Mouse (Mus musculus) urinary bladder, postnatal 14 days (tissue): Measurements from ENCODE around the gene Elavl4.

Experiments used
- DNase-seq: peaks from one replicate; pipeline ENCODE4 v3.0.0; 2021; ENCODE audit warnings: low spot score

Elavl4 gene

DNA sequence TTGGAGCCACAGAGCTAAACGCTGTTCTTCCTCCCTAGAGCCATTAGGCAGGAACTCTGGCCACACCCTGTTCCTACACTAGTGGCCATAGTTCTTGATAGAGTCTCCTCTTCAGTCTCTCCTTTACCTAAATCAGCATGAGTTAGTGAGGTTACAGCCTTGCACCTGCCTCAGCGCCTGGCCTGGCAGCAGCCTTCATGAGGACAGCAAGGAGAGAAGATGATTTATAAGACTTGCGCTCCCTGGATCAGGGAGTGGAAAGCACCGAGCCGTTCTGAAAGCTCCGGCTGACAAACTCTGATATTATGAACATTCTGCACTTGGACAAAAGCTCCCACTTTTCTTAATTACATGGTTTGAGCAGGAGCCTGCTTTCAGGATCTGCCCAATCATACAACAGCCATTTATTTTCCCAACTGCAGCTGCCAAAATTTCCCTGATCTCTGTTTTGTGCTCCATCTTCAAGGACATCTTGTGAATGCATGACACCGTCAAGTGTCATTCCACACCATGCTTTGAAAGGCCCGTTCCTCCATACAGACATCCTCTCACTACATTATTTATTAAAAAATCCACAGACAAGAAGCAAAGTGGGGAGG lies 87.3 kb downstream of the Elavl4 start:
- no peak for DNase-seq

DNA sequence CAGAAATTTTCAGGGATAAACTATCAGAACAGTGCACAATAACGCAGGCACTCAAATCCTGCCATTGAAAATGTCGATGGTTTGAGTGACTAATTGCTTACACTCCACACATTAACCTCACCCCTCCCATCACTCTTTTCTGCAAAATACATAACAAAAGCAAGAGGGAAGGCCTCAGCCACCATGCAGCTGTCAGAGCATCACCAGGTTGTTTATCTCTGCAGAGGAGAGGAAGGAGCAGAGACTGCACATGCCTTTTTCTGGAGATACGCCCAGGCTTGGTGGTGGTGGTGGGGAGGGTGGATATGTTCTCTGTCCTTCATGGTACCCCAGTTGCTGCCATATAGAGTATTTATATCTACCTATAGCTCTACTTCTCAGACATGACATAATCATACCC lies 94.3 kb downstream of the Elavl4 start:
- no peak for DNase-seq

DNA sequence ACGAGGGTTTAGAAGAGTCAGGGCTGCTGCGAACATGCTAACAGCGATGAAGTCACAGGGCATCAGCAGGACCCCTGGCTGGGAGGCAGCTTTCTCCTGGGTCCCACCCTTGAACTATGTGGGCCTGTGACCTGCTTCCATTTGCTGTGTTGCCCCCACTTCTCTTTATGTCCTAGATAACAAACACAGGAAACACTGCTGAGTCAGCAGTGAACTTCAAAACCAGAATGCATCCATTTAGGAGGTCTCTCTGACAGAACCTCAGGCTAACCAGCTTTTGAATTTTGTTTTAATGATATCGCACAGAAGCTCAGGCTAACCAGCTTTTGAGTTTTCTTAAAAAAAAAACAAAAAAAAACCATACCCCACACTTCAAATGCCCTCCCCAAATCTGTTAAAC lies 96.1 kb downstream of the Elavl4 start:
- no peak for DNase-seq

DNA sequence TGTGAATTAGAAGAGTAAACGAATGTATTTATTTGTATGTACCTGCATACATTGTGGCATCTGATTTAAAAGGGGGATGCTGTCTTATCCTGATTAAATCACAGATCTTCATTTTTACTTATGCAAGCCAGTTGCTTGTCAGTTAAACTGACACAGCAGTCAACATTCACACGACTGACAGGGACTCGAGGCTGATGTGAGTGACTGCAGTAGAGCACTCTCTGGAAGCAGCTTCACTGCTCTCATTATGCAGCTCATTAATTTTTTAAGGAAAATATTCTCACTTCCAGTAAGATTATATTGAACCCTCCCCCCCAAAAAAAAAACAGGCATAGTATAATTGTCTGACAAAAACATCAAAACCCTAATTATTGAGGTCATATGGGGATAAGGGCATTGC lies 101.7 kb downstream of the Elavl4 start:
- no peak for DNase-seq

DNA sequence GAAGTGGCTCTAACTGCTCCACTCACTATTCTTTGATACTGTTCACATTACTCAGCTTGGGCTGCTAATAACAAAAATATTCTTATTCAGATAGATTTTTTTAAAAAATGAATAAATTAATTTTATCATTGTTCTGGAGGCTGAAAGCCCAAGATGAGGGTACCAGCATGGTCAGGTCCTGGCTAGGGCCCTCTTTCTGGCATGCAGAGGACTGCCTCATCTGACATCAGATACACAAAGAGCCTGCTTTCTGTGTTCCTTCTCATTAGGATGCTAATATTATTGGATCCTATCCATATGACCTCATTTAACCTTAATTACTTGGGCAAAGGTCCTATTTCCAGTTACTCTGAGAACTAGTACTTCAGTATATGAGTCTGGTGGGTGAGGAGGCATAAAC lies 108.8 kb downstream of the Elavl4 start:
- DNase-seq: no peak

DNA sequence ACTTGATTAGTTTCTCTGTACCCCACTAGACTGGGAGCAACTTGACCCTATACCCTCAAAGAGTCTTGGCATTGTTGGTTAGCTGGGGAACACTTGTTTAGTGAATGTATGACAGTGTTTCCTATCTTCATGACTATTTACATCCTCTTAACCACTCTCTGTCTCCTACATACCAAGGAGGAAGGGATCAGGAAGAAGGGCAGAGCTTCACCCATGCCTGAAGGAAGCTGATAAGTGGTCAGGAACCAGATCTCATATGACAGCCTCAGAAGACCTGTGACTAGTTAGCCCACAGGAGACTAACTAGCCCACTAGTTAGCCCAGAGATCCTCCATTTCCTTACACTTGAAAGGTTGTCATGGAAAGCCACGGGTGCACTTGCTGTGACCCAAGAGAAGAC lies 117.2 kb downstream of the Elavl4 start:
- no peak for DNase-seq

DNA sequence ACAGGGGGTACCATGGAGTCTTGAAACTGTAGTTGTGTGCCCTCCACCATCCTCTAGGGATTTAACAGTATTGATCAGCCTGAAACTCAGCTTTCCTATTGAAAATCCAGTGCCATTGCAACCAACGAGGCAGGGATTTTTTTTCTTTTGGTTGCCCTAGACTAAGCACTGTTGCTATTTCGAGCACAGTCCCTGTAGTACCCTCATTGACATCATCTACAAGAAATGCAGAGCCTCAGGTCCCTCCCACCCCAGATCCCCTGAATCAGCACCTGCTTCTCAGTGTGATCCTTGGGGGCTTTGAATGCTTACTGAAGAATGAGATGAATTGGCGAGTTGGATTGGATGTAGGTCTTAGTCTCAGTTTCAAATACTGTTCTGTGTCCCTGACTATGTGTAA lies 119.4 kb downstream of the Elavl4 start:
- DNase-seq: no peak

DNA sequence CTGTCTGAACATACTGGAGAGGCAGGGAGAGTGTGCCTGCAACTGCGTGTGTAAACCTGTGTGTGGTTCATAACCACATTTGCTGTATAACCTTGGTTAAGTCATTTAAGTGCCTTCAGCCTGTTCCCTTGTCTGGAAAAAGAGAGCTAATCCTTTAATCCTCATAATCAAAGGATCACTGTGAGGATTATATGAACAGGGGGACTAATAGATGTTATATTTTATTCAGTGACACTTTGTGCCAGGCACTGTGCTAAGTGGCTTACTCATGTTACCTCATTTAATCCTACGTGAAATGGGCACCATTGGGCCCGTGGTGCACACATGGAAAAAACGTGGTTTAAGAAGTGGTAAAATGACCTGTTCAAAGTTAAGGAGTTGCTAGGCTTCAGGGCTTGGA lies 119.9 kb downstream of the Elavl4 start:
- no peak for DNase-seq

DNA sequence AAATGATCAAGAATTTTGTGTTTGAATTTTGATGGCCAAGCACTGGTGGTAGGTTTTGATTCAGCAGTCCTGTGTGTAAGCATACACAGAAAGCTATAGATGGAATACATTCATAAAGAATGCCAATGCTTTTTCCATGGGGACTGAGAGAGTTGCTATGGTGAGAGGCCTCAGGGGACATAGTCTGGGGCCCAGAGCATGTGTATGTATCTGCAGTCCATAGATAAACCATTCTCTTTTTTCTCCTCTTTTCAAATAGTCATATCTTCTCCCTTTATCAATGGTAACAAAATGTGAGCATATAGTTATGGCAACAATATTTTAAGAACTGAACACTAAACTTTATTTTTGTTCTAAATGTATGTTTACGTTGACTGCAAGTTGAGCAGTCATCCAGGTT lies 122.1 kb downstream of the Elavl4 start:
- DNase-seq: no peak

DNA sequence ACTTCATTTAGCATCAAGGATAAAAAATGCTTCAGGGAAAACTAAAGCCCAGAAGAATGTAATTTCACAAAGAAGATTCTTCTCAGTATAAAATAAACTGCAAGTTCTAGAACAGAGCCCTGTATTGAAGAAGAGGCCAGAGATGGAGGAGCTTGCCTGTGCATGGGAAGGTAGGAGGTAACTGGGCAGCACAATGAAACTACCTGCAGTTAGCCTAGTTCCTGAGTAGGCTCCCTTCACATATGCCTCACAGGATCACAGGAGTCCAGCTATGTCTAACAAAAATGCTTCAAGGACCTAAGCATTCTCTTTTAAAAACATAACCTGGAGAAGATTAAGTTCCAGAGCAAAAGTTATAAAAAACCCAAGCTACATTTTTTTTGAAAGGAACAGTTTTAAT lies 122.5 kb downstream of the Elavl4 start:
- DNase-seq: no peak

DNA sequence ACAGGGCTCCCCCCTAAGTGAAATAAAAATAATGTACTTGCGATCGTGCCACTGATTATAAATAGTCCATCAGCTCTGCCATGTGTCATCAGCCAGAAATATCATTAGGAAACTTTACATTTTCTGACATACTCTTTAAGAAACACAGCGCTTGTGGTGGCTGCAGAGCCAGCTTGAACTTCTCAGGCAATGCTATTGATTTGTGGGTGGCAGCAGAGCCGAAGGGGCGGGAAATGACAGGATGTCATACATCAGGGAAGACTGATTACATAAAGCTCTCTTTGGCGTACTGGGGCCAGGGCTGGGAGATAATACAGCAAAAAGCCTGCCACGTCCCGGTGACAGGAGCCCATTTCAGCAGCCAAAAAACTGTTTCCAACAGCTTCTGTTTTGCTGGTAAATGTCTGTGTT lies 124.1 kb downstream of the Elavl4 start:
- DNase-seq: no peak

DNA sequence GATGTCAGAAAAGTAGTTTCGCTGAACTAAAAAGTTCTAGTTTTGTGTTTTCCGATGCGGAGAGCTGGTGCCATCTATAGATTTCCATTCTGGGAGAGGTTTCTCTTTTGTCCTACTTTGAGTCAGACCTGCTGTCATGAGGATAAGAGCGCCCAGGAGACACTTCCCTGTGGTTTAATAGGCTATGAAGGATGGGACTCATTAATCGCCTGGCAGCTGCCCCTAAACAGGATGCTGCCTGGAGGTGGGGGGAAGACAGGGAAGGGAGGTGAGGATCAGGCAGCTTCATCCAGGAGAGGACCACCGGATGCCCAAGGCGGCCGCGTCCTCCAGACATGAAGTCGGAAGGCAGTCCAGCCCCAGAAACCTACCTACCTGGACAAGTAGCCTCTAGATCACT lies 126.2 kb downstream of the Elavl4 start:
- DNase-seq: no peak

DNA sequence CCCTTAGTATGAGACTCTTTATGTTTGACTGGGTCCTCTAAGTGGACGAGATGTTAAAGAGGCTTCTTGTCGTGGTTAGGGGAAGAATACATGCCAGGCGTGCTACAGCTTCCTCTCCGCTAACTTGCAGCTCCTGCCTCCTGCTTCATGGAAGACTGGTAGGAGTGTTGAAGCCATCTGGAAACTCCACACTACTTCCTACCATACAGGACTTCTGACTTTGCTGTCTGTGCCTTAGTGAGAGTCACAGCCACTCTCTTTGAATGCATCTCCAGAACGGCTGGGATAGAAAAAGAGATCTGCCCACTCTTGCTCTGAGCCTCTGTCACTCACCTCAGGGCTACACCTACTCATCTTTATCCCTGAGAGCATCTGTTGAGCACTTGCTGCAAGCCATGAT lies 132.9 kb downstream of the Elavl4 start:
- DNase-seq: no peak

DNA sequence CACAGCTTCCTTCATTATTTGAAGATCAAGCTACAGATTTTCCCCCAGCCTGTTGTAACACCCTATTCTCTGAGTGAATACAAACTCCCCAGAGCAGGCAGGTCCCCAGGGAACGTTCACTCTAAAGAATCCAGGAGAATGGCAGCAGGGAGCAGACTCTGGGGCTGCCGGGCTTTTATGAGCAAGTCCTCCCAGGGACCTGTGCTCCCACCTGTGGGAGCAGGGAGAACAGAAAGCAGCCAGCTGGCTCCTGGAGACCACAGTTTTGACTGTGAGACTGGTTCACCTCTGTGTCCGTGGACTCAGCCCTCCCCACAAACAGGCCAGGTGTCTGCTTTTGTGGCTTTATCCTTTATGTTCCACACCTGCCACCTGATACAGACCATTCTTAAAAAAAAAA lies 134.2 kb downstream of the Elavl4 start:
- DNase-seq: no peak

DNA sequence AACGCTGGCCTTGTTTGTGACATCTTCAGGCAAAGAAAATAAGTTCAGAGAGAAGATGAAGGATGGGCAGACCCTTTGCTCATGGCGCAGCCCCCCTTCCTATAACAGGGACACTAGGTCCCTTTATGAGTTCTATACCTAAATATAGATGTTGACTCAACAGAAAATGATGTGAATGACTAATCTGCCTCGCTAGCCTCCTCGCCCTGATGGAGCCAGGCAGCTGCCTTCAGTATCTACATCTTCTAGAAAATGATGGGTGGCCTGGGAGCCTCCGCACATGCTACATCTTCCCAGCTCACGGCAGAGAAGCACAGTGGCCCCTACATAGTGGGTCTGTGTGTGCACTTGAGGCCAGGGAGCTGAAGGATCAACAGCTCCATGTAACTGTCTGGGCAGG lies 137.2 kb downstream of the Elavl4 start:
- DNase-seq: no peak

DNA sequence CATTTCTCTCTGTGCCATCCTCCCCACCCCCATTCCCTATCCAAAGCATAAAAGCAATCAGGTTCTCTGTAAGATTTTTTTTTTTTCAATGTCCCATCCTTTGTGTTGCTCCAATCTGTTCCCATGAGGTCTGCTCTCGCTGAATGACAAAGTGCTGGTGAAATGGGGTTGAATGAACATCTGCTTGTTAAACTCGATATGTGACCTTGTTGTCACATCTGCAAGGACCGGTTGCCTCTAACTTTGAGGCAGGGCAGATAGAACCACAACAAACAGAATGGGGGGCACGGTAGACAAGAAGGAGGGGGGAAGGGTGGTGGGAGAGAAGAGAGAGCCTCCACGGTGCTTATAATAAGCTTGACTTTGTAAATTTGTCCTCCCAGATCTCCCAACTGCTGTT lies 138.0 kb downstream of the Elavl4 start:
- DNase-seq: no peak

DNA sequence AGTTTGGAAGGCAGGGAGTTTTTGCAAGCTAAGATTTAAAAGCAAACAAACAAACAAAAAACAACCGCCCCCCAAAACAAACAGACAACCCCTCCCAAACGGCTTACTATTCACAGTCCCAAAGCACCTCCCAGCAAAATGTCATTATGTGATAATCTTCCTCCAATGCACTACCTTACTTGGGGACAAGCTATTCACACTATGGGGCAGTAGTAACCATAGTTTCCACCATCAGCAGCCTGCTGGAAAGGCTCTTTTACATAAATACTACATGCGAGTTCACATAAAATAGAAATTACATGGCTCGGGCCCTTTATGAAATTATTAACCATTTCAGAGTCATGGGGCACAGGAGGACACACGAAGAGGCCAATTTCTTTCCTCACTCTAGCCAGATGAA lies 141.5 kb downstream of the Elavl4 start:
- DNase-seq: no peak

DNA sequence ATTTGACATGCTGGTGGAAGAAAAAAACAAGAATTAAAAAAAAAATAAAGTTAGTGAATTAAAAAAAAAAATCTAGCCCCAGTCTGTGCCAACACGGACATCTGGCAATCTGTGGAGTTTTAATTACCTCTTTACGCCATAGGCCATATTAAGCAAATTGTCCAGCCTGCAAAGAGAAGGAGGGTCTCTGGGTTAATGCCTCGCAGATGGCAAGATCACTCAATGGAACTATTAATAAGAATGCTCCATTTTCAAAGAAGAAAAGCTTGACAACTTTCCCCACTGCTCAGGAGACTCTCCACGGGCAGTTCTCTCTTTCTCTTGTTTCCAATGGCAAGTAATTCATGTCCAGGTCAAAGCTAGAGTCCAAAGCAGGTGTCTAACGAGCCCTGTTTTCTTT lies 142.1 kb downstream of the Elavl4 start:
- no peak for DNase-seq

DNA sequence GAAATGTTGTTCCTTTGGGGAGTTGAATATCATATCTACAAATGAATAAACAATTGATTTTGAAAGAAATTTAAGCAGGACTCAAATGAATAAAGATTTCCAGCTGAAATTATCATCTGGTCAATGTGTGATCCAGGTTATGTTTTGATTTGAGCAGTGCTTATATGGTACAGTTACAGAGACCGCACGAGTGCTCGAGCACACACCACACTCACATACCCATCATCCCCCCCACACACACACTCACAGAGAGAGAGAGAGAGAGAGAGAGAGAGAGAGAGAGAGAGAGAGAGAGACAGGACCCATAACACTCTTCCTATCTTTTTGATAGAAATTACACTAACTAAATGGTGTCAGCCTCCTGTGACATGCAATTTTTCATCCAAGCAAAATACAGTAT lies 150.0 kb downstream of the Elavl4 start:
- DNase-seq: no peak

DNA sequence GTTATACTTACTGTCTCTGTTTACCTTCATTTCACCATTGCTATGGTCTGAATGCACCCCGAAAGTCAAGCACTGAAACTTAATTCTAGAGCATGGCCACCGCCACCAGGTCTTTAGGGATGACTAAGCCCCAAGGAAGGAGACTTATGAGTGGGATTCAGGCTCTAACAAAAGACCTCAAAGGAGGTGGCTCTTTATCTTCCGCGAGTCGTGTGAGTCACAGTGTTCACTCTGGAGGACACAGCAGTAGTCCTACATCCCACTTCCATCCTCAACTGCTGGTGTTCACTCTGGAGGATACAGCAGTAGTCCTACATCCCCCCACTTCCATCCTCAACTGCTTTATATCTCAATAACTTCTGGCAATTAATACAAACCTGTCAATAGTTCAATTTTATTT lies 151.8 kb downstream of the Elavl4 start:
- no peak for DNase-seq

DNA sequence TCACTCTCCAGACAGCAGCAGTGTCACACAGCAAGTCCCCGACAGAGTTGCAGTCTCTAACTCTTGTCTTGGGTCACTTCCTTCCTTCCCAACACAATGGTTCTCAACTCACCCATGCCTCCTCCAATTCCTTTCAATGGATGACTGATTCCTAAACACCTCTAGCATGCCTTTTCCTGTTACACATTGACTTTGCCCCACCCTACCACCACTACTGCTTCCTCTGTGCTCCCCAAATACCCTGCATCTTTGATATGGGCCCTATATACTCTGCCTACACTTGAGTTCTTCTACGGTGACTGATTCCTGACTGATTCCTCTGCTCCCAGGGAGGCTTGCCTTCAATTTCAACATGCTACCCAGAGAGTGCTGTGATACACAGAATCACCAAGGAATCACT lies 153.1 kb downstream of the Elavl4 start:
- no peak for DNase-seq

DNA sequence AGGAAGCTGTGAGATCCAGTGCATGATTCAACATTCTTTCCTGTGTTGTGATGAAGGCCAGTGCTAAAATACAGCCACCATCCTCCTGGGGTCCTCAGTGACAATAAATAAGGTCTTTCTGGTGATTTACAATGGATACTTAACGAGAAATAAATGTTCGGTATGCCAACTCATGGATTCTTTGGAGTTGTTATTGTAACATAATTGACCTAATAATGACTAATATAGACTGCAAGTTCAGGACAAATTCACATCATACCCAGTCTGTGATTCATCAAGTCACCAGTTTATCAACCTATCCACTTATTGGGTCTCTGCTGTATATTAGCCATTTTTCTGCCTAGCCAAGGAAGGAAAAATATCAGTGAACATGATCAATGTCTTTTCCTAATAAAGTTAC lies 174.4 kb downstream of the Elavl4 start:
- DNase-seq: no peak

DNA sequence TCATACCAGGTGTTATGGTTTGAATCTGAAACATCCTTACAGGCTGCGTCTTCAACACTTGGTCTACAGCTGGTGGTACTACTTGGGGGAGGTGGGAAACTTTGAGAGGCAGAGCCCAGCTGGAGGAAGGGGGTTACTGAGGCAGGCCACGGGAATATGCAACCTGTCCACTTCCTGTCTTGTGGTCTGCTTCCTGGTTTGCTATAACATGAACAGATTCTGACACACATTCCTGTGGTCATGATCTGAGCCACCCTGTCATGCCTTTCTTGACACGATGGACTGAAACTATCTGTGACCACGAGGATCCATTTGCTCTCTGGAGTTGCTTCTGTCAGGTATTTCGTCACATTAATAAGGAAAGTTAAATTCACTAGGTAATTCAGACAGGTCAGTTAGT lies 179.7 kb downstream of the Elavl4 start:
- no peak for DNase-seq

DNA sequence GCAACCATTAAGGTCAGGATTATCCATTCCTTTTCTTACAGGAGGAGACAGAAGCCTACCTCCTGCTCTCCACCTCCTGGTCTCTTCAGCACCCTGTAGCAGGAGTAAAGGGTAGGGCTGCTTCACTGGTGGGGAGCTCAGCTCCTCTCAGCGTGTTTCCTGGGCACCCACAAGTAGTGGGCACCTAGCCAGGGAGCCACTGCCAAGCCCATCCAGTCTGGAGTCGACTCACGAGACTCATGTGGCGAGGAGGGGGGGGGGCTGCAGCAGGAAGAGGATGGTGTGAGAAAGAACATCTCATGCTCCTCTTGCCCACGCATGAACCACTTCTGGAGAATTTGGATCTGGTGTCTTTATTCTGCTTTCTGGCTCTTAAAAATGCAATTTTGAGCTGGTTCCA lies 186.5 kb downstream of the Elavl4 start:
- DNase-seq: no peak

DNA sequence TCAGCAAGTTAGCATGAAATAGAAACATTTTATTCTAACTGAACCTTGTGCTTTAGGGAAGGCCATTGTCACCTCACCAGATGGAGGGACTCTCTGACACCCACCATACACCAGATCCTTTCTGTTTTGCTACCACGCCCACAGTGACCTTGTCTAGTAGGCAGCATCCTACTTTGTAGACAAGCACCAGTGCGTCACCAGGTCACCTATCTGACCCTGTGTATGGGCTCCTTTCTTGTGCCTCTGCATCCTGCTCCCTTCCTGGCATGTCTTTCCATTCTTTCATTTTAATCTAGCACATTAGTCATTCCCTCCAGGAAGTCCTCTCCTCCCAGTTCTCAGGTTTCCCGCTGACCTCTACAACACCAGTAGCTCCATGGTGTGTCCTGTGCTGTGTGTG lies 190.1 kb downstream of the Elavl4 start:
- DNase-seq: no peak
